14 mouse cellular contexts compared by ENCODE assay signal in the genomic region with DNA sequence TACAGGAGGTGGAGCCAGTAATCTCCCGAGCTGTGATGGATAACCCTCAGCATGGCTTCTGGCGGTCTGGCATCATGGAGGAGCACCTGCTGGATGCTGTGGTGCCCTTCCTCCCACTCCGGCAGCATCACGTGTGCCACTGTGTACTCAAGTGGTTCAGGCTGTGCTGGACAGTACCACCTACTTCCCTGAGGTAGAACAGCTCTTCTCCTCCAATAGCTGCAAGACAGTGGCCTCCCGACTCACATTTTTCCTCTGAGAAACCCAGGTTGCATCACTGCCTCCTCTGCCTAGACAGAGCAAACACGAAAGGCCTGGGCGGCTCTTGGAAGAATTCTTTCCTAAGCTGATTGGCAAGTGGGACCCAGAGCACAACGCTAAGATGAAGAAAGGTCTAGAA.
A peak's percentile ranks its signal among the peaks of the same experiment; 100 is the strongest.
DNase-seq lines count a peak whose midpoint lies in the region; ATAC-seq and TF ChIP-seq lines count a peak whose summit lies in the region.
"Had no signal": no experiment of that assay in that cellular context is flagged by ENCODE, and none has a peak within 500 bp of the region (broad histone marks: within the 10 kb centered on the region; RNA-seq: fewer than 3 reads in every experiment).

No protein-coding gene starts in this region.

- no peak for DNase-seq in heart, adult 8-10 months (ENCODE audit: low spot score)
- DNase-seq in embryonic facial prominence, embryonic 14.5 days (ENCODE audit: low spot score): no peak
- DNase-seq in liver: no peak
- DNase-seq in adrenal gland, postnatal 25 days: no peak
- DNase-seq: cerebellum, adult 8-10 months; lung, adult 18-20 months; thymus, adult 2 months had no signal

- no peaks in the 10 kb centered on the region for H3K27me3 ChIP-seq in heart, embryonic 12.5 days (replicated peaks)
- H3K27me3 ChIP-seq in midbrain, embryonic 13.5 days: no peaks in the 10 kb centered on the region
- H3K27me3 ChIP-seq in midbrain, embryonic 16.5 days (ENCODE audit: control insufficient read depth, insufficient read depth, low read depth, low read length): no peaks in the 10 kb centered on the region
- no peaks in the 10 kb centered on the region for H3K27me3 ChIP-seq in embryonic facial prominence, embryonic 14.5 days (replicated peaks; ENCODE audit: control insufficient read depth, insufficient read depth, low read length)
- no peaks in the 10 kb centered on the region for H3K27me3 ChIP-seq in myocyte (ENCODE audit: control insufficient read depth, insufficient read depth, insufficient read length)
- H3K27me3 ChIP-seq: kidney, embryonic 15.5 days had no signal

- no peak overlapping the region for H3K4me3 ChIP-seq in heart, embryonic 12.5 days
- H3K4me3 ChIP-seq in midbrain, embryonic 13.5 days (replicated peaks): no peak overlapping the region
- no peak overlapping the region for H3K4me3 ChIP-seq in midbrain, embryonic 16.5 days (ENCODE audit: low read depth, low read length)
- no peak overlapping the region for H3K4me3 ChIP-seq in embryonic facial prominence, embryonic 14.5 days (ENCODE audit: low read depth, low read length)
- no peak overlapping the region for H3K4me3 ChIP-seq in myocyte
- H3K4me3 ChIP-seq: heart, adult 2 months; kidney, embryonic 15.5 days had no signal

- no peaks in the 10 kb centered on the region for H3K36me3 ChIP-seq in heart, embryonic 12.5 days
- H3K36me3 ChIP-seq in midbrain, embryonic 13.5 days: no peaks in the 10 kb centered on the region
- H3K36me3 ChIP-seq in midbrain, embryonic 16.5 days (ENCODE audit: control insufficient read depth, insufficient read depth, low read length): no peaks in the 10 kb centered on the region
- no peaks in the 10 kb centered on the region for H3K36me3 ChIP-seq in embryonic facial prominence, embryonic 14.5 days (ENCODE audit: control insufficient read depth, insufficient read depth, low read length)
- H3K36me3 ChIP-seq in myocyte (ENCODE audit: control insufficient read depth, insufficient read depth): no peaks in the 10 kb centered on the region
- H3K36me3 ChIP-seq: kidney, embryonic 15.5 days had no signal

- 0 out of 2 replicates have a peak overlapping the region, but pooled peaks have one; percentile 53 for H3K27ac ChIP-seq in heart, embryonic 12.5 days (ENCODE audit: poor library complexity, severe bottlenecking)
- no peak overlapping the region for H3K27ac ChIP-seq in midbrain, embryonic 13.5 days
- no peak overlapping the region for H3K27ac ChIP-seq in midbrain, embryonic 16.5 days (ENCODE audit: low read length)
- peak overlapping the region; percentile 71; the same call in 1 of the 2 replicates for H3K27ac ChIP-seq in embryonic facial prominence, embryonic 14.5 days (replicated peaks; ENCODE audit: low read depth, low read length)
- H3K27ac ChIP-seq: heart, adult 2 months; hindbrain, postnatal 0 days; kidney, embryonic 15.5 days had no signal

- H3K9ac ChIP-seq in heart, embryonic 12.5 days: no peak overlapping the region
- H3K9ac ChIP-seq in midbrain, embryonic 13.5 days (replicated peaks): no peak overlapping the region
- no peak overlapping the region for H3K9ac ChIP-seq in midbrain, embryonic 16.5 days (ENCODE audit: low read depth, low read length)
- H3K9ac ChIP-seq in embryonic facial prominence, embryonic 14.5 days (ENCODE audit: low read depth, low read length): no peak overlapping the region
- H3K9ac ChIP-seq: kidney, embryonic 15.5 days had no signal

- H3K4me2 ChIP-seq in heart, embryonic 12.5 days: no peak overlapping the region
- H3K4me2 ChIP-seq in midbrain, embryonic 13.5 days (replicated peaks): no peak overlapping the region
- H3K4me2 ChIP-seq in midbrain, embryonic 16.5 days (ENCODE audit: low read length): no peak overlapping the region
- no peak overlapping the region for H3K4me2 ChIP-seq in embryonic facial prominence, embryonic 14.5 days (ENCODE audit: low read depth, low read length)
- no peak overlapping the region for H3K4me2 ChIP-seq in myocyte (ENCODE audit: low read depth)
- H3K4me2 ChIP-seq: kidney, embryonic 15.5 days had no signal

- H3K4me1 ChIP-seq in heart, embryonic 12.5 days (replicated peaks): no peaks in the 10 kb centered on the region
- 0 out of 2 replicates have a peak, but pooled peaks cover 10% of the 10 kb centered on the region for H3K4me1 ChIP-seq in midbrain, embryonic 13.5 days (replicated peaks)
- peaks cover 8% of the 10 kb centered on the region for H3K4me1 ChIP-seq in midbrain, embryonic 16.5 days (ENCODE audit: control insufficient read depth, insufficient read depth, low read length)
- H3K4me1 ChIP-seq in embryonic facial prominence, embryonic 14.5 days (ENCODE audit: control insufficient read depth, insufficient read depth, low read length): peaks cover 7% of the 10 kb centered on the region; the same call in 1 of the 2 replicates
- H3K4me1 ChIP-seq: kidney, embryonic 15.5 days had no signal

- no peak for TF ChIP-seq POLR2A in myocyte (IDR thresholded peaks at IDR 0.05; ENCODE audit: insufficient read length, low read depth)

- H3K79me2 ChIP-seq in myocyte (ENCODE audit: control insufficient read depth, insufficient read depth): no peaks in the 10 kb centered on the region

- no peaks in the 10 kb centered on the region for H3K9me3 ChIP-seq in heart, embryonic 12.5 days (replicated peaks)
- H3K9me3 ChIP-seq in midbrain, embryonic 13.5 days: no peaks in the 10 kb centered on the region
- H3K9me3 ChIP-seq in midbrain, embryonic 16.5 days (replicated peaks; ENCODE audit: control insufficient read depth, low read length, poor library complexity, severe bottlenecking): no peaks in the 10 kb centered on the region
- no peaks in the 10 kb centered on the region for H3K9me3 ChIP-seq in embryonic facial prominence, embryonic 14.5 days (ENCODE audit: control insufficient read depth, low read length)
- H3K9me3 ChIP-seq: kidney, embryonic 15.5 days had no signal

- 86% methylated on average over 8 of the region's 8 CpGs for WGBS in heart, embryonic 12.5 days
- WGBS in midbrain, embryonic 13.5 days: 93% methylated on average over 8 of the region's 8 CpGs
- 91% methylated on average over 8 of the region's 8 CpGs for WGBS in midbrain, embryonic 16.5 days
- WGBS in embryonic facial prominence, embryonic 14.5 days: 86% methylated on average over 8 of the region's 8 CpGs

- no peak overlapping the region for H3ac ChIP-seq in myocyte (ENCODE audit: control insufficient read depth, insufficient read length)

- no peak for ATAC-seq in heart, embryonic 12.5 days (ENCODE audit: insufficient number of reproducible peaks, low FRiP score)
- 0 out of 2 replicates have a peak, but pooled peaks have one; percentile 34 for ATAC-seq in midbrain, embryonic 13.5 days
- ATAC-seq in midbrain, embryonic 16.5 days: no peak
- no peak for ATAC-seq in embryonic facial prominence, embryonic 14.5 days (ENCODE audit: low read depth)
- ATAC-seq: hindbrain, postnatal 0 days had no signal

TF ChIP-seq in myocyte, 11 proteins besides CTCF, POLR2A, EP300 and RAD21:
- TF ChIP-seq MYOD1 (IDR thresholded peaks at IDR 0.05; ENCODE audit: control insufficient read depth in 1 of 3, insufficient read length in 2 of 3, low read depth in 2 of 3) (no peak), CEBPB (IDR thresholded peaks at IDR 0.05; ENCODE audit: insufficient read depth, poor library complexity, severe bottlenecking) (0 out of 2 replicates have a peak, but pooled peaks have one; percentile 36)

Comparison
In these comparisons a context has a peak if more than half of its experiments do, and no peak if none do; other contexts are left out.
1. H3K27ac ChIP-seq: peak in heart, embryonic 12.5 days (single experiment) and embryonic facial prominence, embryonic 14.5 days (single experiment); none in midbrain, embryonic 13.5 days (single experiment) and midbrain, embryonic 16.5 days (single experiment).